Mouse (Mus musculus) central nervous system, embryonic 14 days (tissue): Measurements from ENCODE around the gene Mboat7. TPM values are rescaled to one million over a fixed set of nuclear protein-coding genes. Genes with fewer than 3 reads are reported as not detected.

Experiments
- polyA plus RNA-seq: library from polyadenylated mRNA; depleted of rRNA; stranded (reverse); fragments of >200 nt; gene quantifications from 2 replicates; pipeline ENCODE4 v1.2.3, GENCODE M21; 2012; rRNA removed

Mboat7 gene
- polyA plus RNA-seq, result 72.0 and 78.4 TPM in 2 replicates

DNA sequence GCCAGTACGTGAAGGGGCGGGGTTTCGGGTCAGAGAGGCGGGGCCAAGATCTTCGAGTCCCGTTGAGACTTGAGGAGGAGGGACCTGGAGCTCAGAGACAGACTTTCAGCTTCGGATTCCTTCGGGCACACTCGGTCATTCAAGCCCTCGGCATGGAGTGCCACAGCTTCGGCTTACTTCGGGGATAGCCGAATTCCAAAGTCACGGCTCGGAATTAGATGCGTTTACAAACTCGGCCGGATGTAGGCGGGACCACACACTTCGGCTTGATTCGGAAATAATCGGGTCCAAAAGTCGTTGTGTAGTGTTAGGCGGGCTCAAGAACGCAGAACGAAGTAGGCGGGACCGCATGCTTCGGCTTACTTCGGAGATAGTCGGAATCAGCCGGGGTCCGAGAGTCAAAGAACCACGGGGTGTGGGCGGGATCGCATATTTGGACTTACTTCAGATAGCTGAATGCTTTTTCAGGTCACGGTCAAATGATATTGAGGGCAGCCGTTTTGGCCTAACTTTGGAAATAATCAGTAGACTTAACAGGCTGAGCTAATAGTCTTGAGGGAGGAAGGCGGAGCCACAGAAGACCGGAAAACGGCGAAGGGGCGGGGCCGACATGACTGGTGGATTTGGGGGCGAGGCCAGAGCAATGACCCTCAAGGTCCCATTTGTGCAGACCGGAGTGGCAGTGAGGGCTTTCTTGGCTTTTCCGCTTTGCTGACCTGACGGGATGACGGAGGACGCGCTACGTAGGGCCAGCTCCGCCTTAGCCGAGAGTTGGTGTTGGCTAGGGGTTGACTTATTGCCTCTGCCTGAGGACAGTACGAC, at the start of gene Mboat7:
Mboat7 (minus strand) TSS at position 537 of the 822 bp plus-strand sequence.

GRCm38 (mm10) chr7:3720268-3720667, 26.9 kb upstream of the Mboat7 start, which contains the start of gene Pirb:
TSS of gene Pirb (minus strand) at chr7:3720391.

DNA sequence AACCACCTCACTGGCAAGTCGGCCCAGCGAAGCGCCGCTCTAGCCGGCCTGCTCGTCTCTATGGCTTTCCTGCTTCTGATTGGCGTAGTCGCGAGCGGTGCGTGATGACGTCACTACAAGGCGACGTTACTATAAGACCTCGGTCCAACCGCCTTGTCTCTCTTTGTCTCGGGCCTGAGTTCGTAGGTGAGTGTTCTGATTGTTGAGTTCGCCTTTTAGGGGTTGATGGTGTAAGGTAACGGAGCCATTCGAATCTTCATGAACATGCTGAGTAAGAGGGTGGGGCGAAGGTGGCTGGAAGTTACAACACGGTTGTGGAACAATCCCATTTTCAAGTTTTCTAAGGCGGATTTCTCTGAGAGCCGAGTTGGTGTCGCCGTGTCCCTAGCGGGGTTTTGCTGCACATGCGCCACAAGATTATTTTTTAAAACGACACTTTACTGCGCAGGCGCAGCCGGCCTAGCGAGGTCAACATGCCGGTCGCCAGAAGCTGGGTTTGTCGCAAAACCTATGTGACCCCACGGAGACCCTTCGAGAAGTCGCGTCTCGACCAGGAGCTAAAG, 10.6 kb upstream of the Mboat7 start, which contains the start of gene Rps9:
Rps9 (plus strand) TSS at position 115 of the 563 bp plus-strand sequence.

DNA sequence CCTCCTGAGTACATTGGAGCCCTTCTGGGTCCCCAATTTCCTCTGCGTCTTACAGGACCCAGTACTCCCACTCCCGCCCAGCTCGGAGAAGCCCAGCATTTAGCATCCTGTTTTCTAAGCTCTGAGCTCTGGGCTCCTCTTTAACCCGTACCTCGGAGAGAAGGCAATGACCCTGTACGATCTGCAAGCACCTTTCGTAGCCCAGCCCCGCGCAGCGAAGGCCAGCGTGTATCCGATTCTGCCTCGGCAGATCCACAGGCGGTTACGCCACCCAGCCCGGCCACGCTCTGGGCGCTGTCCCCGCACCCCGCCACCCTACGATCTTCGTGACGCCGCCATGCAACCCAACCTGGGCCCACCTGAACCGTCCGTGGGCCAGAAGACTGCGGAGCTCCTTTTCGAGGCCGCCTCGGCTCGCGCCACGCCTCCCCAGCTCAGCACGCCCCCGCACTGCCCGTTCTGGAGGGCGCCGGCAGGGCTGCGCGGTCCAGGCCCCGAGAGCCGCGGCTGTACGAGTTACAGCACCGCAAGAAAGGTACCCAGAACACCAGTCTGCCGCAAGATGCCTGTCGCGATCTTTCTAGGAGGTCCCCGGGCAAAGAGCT, 839 bp downstream of the Mboat7 start, which contains the start of gene Tsen34:
Tsen34 (plus strand) TSS at position 482 of the 605 bp plus-strand sequence.

DNA sequence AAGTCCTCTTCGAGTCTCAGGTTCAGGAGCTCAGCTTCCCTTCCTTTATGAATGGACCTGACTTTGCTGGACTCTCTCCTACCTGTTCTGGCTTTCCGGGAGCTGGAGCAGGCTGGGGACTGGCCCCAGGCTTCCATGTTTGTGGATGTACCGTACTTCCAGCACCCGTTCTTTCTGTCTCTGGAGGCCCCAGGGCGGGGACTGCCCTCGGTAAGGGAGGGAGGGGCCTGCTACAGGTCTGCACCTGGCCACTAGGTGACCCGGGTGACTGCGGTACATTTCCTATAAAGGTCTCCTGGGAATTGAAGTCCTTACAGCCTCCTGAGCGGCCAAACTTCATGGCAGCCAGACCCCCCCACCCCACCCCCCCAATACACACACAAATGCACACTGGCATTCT, 16.0 kb downstream of the Mboat7 start, which contains the start of gene Tmc4:
Tmc4 (minus strand) TSS at position 212 of the 400 bp plus-strand sequence.

GRCm38 (mm10) chr7:3665215-3666114, 27.9 kb downstream of the Mboat7 start, which contains the start of gene Leng1:
TSS of gene Leng1 (minus strand) at chr7:3665840.

GRCm38 (mm10) chr7:3644672-3645487, 48.4 kb downstream of the Mboat7 start, which contains the start of gene Cnot3:
TSS of gene Cnot3 (plus strand) at chr7:3645268.

GRCm38 (mm10) chr7:3629543-3630477, 63.5 kb downstream of the Mboat7 start, which contains the start of the genes Tfpt and Prpf31:
TSS of gene Tfpt (minus strand) at chr7:3629929.
TSS of gene Prpf31 (plus strand) at chr7:3629985.

Other genes starting within 250 kb of the Mboat7 start
- gene Tarm1, start 190.9 kb downstream of the Mboat7 start, polyA plus RNA-seq, result 0.05 and 0.21 TPM in 2 replicates
- 1.6 and 2.2 TPM in 2 replicates for gene Oscar, start 77.4 kb downstream of the Mboat7 start, polyA plus RNA-seq
- 221 and 222 TPM in 2 replicates for gene Ndufa3, start 76.2 kb downstream of the Mboat7 start, polyA plus RNA-seq
- 34.6 and 38.4 TPM in 2 replicates for gene Tfpt, start 63.6 kb downstream of the Mboat7 start, polyA plus RNA-seq
- gene Prpf31, start 63.5 kb downstream of the Mboat7 start, polyA plus RNA-seq, result 72.9 and 84.7 TPM in 2 replicates
- 79.6 and 81.0 TPM in 2 replicates for gene Cnot3, start 48.3 kb downstream of the Mboat7 start, polyA plus RNA-seq
- gene Leng1, start 27.7 kb downstream of the Mboat7 start, polyA plus RNA-seq, result 10.1 and 10.7 TPM in 2 replicates
- 12.5 and 16.2 TPM in 2 replicates for gene Tmc4, start 16.0 kb downstream of the Mboat7 start, polyA plus RNA-seq
- gene Tsen34, start 660 bp downstream of the Mboat7 start, polyA plus RNA-seq, result 162 and 166 TPM in 2 replicates
- gene Rps9, start 10.5 kb upstream of the Mboat7 start, polyA plus RNA-seq, result 2,416 and 2,732 TPM in 2 replicates
- 0.40 and 0.48 TPM in 2 replicates for gene Pirb, start 26.9 kb upstream of the Mboat7 start, polyA plus RNA-seq
- gene Gm15448, start 132.2 kb upstream of the Mboat7 start, polyA plus RNA-seq, result not detected in 2 replicates
- gene Pira2, start 151.5 kb upstream of the Mboat7 start, polyA plus RNA-seq, result 0.02 and 0.11 TPM in 2 replicates
- gene Gm14548, start 204.6 kb upstream of the Mboat7 start, polyA plus RNA-seq, result 0.02 TPM in 1 of 2 replicates, not detected in the other
- 0.01 and 0.08 TPM in 2 replicates for gene Lilra6, start 222.0 kb upstream of the Mboat7 start, polyA plus RNA-seq